Mouse (Mus musculus) brain, adult 10 weeks (tissue): ENCODE measurements around the gene Tgoln1. TPM values are rescaled to one million over a fixed set of nuclear protein-coding genes. Genes with fewer than 3 reads are reported as not detected.

Source experiments
- polyA plus RNA-seq: library from polyadenylated mRNA; stranded (reverse); fragments of 350-450 nt; fragmentation: Illumina TruSeq; extraction: RNeasy Lipid Tissue Mini Kit (QIAGEN cat#74804); gene quantifications from one replicate; pipeline ENCODE4 v1.2.3, GENCODE M21; 2015; ENCODE audit warnings: low read depth, low replicate concordance

The Tgoln1 gene
- 91.4 TPM for polyA plus RNA-seq

DNA sequence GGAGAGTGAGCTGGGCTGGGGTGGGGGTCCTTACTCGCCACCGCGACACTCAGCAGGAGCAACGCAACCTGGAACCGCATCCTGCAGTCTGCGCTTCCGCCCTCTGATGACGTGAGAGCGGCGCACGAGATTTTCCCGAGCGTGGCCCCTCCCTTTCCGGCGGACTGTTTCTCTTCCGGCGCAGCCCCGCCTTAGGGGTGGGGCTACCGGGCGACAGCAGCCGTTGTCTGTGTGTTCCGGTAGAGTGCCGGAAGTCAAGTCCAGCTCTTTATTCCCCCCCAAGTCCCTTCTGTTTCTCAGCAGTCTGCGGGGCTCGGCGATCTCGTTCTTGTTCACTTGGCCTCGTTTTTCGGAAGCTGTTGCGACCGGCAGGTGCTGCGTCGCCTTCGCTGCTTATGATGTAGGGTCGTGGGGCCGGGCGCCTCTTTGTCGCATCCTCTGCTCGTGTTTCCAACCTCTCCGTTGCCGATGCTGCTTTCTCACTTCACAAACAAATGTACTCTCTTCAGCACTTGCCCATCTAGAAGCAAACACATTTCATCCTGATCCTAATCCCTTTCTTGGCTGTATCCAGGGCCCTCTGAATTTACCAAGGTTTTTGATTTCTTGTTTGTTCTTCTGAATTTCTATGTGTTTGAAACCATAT is at the start of gene Tgoln1:
Tgoln1 (minus strand) TSS at position 358 of the 646 bp plus-strand sequence.

DNA sequence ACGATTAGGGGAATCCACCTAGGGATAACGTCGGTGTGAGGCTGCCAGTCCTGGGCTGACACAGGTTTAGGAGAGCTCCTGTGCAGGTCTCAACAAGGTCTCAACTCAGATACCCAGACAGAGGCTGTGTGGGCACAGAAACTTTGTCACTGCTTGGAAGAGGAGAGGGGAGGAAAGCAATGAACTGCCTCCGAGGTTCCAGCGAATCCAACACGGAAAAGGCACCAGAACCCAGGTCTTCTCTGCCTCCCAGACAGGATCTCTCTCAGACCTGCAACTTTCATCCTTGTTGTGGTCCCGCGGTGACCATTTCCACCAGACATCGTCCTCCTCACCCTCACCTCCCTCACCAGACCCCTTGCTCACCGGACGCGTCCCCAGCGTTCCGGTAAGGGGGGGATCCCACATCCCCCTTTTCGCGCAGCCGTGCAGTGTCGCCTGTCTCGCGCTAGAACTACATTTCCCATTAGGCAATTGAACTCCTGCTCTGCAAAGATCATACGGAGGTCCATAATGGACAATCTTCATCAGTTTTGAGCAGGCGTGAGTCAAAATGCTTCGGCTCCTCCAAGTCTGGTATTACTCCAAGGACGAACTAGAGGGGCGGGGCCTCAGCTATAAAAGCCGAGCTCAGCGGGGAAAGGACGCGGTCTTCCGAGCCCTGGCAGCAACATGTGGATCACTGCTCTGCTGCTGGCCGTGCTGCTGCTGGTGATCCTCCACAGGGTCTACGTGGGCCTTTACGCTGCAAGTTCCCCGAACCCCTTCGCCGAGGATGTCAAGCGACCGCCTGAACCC is 18.6 kb downstream of the Tgoln1 start, which contains the start of the genes Elmod3 and Retsat:
Elmod3 (minus strand) TSS at position 458 of the 798 bp plus-strand sequence.
Retsat (plus strand) TSS at position 520 of the 798 bp plus-strand sequence.

Other genes starting within 250 kb of the Tgoln1 start
- gene Vamp5, start 236.5 kb downstream of the Tgoln1 start, polyA plus RNA-seq, result 11.3 TPM
- gene Vamp8, start 226.3 kb downstream of the Tgoln1 start, polyA plus RNA-seq, result 30.4 TPM
- gene Ggcx, start 202.7 kb downstream of the Tgoln1 start, polyA plus RNA-seq, result 14.7 TPM
- 187 TPM for gene Mat2a, start 177.4 kb downstream of the Tgoln1 start, polyA plus RNA-seq
- gene Sh2d6, start 95.3 kb downstream of the Tgoln1 start, polyA plus RNA-seq, result 1.2 TPM
- 4.8 TPM for gene Capg, start 72.6 kb downstream of the Tgoln1 start, polyA plus RNA-seq
- gene Elmod3, start 18.6 kb downstream of the Tgoln1 start, polyA plus RNA-seq, result 22.8 TPM
- gene Retsat, start 18.5 kb downstream of the Tgoln1 start, polyA plus RNA-seq, result 10.8 TPM
- gene Tcf7l1, start 172.3 kb upstream of the Tgoln1 start, polyA plus RNA-seq, result 2.4 TPM